Mouse (Mus musculus) right cerebral cortex, postnatal 36 days (tissue): Measurements from ENCODE around the gene Nbeal2.
"Not testable (repeated sequence)": the region's sequence is repeated elsewhere in the genome, so short reads cannot be mapped to it uniquely, and the experiment has no call there.

Experiments
- DNase-seq, 2 experiments: peaks; one replicate each; pipeline ENCODE4 v3.0.0; 2022; ENCODE audit warnings: low spot score in 2 of 2, mixed read lengths in 1 of 2

Nbeal2 gene

GRCm38 (mm10) chr9:110653655-110654461 is at the start of gene Nbeal2:
Gene Nbeal2 (minus strand): TSS chr9:110654161.
- peak; percentile 74 to 75 for DNase-seq

- no peak for DNase-seq
Observed at GRCm38 (mm10) chr9:110702848-110703247, 48.9 kb upstream of the Nbeal2 start.

- DNase-seq = no peak
Observed at GRCm38 (mm10) chr9:110701114-110702032, 47.4 kb upstream of the Nbeal2 start.

- DNase-seq = no peak
Observed at GRCm38 (mm10) chr9:110699574-110699973, 45.6 kb upstream of the Nbeal2 start.

- DNase-seq = no peak
Observed at GRCm38 (mm10) chr9:110697465-110697864, 43.5 kb upstream of the Nbeal2 start.

GRCm38 (mm10) chr9:110696427-110696826 is 42.5 kb upstream of the Nbeal2 start:
- DNase-seq = no peak

- DNase-seq = no peak
Observed at GRCm38 (mm10) chr9:110695165-110695755, 41.3 kb upstream of the Nbeal2 start.

GRCm38 (mm10) chr9:110689261-110689779 is 35.4 kb upstream of the Nbeal2 start:
- no peak for DNase-seq

GRCm38 (mm10) chr9:110687846-110688245 is 33.9 kb upstream of the Nbeal2 start:
- no peak for DNase-seq

- DNase-seq = no peak
Observed at GRCm38 (mm10) chr9:110687061-110687460, 33.1 kb upstream of the Nbeal2 start.

GRCm38 (mm10) chr9:110686472-110686871 is 32.5 kb upstream of the Nbeal2 start:
- no peak for DNase-seq

GRCm38 (mm10) chr9:110685591-110685990 is 31.6 kb upstream of the Nbeal2 start:
- DNase-seq = no peak

- DNase-seq = no peak
Observed at GRCm38 (mm10) chr9:110685187-110685586, 31.2 kb upstream of the Nbeal2 start.

GRCm38 (mm10) chr9:110684100-110684831 is 30.3 kb upstream of the Nbeal2 start:
- DNase-seq = peak; percentile 48 to 63

- no peak for DNase-seq
Observed at GRCm38 (mm10) chr9:110683574-110684099, 29.7 kb upstream of the Nbeal2 start.

- DNase-seq = not testable (repeated sequence)
Observed at GRCm38 (mm10) chr9:110682697-110683096, 28.7 kb upstream of the Nbeal2 start.

GRCm38 (mm10) chr9:110682255-110682654 is 28.3 kb upstream of the Nbeal2 start:
- DNase-seq = no peak

GRCm38 (mm10) chr9:110681817-110682216 is 27.9 kb upstream of the Nbeal2 start:
- peak in 1 of 2 experiments; percentile 36 for DNase-seq

GRCm38 (mm10) chr9:110680736-110681507 is 27.0 kb upstream of the Nbeal2 start:
- no peak for DNase-seq

- DNase-seq = no peak
Observed at GRCm38 (mm10) chr9:110678886-110679285, 24.9 kb upstream of the Nbeal2 start.
